Mouse (Mus musculus) natural killer cell, adult 2 months (primary cell): Measurements from ENCODE around the gene Kctd21.

Source experiments
- DNase-seq, 2 experiments: peaks; one replicate each; pipeline ENCODE4 v3.0.0; 2022; ENCODE audit warnings: low spot score in 2 of 2

Kctd21 gene

DNA sequence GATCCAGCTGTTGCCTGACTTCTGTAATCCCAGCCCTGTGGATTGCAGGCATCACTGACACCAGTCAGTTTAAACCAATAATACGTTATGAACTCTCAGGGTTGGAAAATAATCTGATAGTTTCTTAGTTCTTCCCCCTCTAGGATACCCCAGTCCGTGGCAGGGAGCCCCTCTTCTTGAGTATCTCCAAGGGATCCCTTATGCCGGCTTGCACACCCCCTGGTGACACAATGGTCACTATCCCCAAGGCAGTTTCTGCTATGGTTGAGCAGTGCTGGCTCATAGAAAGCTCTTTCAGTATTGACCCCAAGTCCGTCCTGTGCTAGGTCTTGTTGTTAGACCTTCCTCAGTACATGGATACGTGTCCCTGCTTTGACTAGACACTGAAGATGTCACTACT lies 16.7 kb downstream of the Kctd21 start:
- DNase-seq = no peak

DNA sequence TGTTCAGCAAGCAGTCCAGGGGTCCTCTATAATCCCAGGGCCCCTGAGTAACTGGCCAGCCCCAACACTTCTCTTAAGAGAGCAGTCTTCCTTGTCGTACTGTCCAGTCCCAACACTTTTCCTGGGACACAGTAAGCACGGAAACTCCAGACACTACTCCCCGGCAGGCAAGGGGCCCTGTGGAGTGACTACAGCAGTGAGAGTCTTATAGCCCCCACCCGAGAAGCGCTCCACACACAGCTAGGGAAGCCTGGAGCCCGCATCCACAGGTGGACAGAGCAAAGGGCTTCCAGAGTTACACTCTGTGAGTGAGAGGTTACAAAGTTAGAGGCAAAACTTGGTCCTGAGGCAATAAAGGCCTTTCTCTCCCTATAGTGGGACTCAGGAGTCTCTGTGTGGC lies 17.3 kb downstream of the Kctd21 start:
- DNase-seq = no peak

DNA sequence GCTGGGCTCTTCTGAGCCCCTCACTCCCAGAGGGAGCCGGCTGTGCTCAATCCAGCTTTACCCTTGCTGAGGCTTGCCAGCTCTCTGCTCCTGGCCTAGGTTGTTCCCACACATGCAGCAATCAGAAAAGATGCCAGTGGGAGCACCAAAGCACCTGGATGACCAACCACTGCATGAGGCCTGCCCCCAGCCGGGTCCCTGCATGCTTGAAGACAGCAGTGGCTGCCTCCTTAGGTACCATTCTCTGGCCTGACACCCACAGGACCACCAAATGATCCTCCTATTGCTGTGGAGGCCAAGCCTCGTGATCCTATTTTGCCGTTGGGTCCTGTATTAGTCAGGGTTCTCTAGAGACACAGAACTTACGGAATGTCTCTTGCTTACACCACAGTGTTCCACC lies 18.8 kb downstream of the Kctd21 start:
- no peak for DNase-seq

GRCm38 (mm10) chr7:97351792-97352513 lies 19.8 kb downstream of the Kctd21 start:
- no peak for DNase-seq

DNA sequence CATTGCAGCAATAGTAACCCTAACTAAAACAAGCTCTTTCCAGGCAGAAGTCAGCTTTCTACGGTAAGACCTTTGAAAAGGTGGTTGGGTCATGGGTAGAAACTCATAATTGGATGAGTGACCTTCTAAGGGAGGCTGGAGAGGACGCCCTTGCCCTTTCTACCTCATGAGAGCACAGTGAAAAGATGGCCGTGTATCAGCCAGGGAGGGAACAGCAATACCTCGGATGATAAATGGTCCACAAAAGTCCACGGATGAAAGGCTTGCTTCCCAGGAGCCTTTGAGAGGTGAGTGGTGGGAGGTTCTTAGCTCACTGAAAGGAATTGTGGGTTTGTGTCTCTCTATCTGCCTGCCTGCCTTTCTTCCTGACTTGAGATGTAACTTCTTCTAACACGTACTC lies 21.2 kb downstream of the Kctd21 start:
- no peak for DNase-seq

DNA sequence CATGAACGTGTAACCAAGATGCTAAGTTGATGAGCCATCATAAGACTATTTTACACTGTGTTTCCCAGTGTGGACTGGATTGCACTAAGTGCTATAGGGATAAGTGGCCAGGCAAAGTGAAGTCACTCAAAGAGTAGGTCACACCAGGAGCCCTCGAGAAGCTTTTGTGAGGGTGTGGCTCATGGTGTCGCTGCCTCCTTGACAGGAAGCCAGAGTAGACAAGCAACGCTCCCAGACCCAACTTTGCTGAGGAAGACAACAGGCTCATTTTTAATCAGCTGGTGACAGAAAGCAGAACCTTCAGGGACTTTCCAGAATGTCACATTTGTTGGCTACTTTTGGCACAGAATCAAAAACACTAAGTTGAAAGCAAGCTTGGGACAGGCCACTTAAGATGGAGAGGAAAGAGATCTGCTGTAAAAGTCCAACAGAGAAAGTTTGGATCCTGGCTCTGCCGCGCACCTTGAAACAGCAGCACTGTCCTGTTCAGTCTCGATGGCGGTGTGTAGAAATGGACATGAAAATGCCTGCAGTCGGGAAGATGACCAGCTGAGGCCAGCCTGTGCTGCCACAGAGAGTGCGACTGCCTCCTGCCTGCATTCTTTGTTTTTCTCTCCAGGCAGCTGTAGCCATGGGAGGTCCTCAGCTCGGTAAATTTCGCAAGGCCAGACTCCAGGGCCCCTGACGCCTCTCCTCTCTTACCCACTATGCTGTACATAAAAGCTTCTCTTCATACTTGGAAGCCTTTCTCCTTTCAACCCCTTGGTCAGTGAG lies 23.1 kb downstream of the Kctd21 start:
- DNase-seq = peak in 1 of 2 experiments; percentile 41

DNA sequence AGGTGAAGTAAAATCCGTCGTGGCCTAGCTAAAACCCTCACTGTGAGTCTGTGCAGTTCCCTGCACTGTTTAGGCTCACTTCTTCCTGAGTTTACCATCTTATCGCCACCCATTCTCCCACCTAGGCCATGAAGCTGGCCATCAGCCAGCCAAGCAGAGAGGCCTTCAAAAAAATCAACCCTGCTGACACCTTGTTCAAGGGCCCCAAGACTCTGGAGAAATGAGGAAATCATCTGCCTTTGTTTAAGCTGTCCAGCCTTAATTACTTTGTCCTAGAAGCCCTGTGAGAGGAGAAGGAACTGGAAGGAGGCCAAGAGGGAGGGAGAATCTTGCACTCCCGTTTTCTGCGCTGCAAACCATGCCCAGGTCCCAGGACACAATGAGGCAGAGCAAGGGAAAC lies 24.1 kb downstream of the Kctd21 start:
- DNase-seq = no peak

- no peak for DNase-seq
Observed at GRCm38 (mm10) chr7:97356875-97357276, 24.7 kb downstream of the Kctd21 start.

- no peak for DNase-seq
Observed at GRCm38 (mm10) chr7:97357840-97358239, 25.7 kb downstream of the Kctd21 start.

- DNase-seq = no peak
Observed at GRCm38 (mm10) chr7:97358347-97358746, 26.2 kb downstream of the Kctd21 start.

GRCm38 (mm10) chr7:97360166-97360565 lies 28.0 kb downstream of the Kctd21 start:
- no peak for DNase-seq

- DNase-seq = no peak
Observed at GRCm38 (mm10) chr7:97360955-97361354, 28.8 kb downstream of the Kctd21 start.

GRCm38 (mm10) chr7:97361467-97361866 lies 29.3 kb downstream of the Kctd21 start:
- peak in 1 of 2 experiments; percentile 48 for DNase-seq

GRCm38 (mm10) chr7:97365887-97366286 lies 33.8 kb downstream of the Kctd21 start:
- DNase-seq = no peak

GRCm38 (mm10) chr7:97375101-97375500 lies 43.0 kb downstream of the Kctd21 start:
- no peak for DNase-seq

GRCm38 (mm10) chr7:97375906-97376305 lies 43.8 kb downstream of the Kctd21 start:
- no peak for DNase-seq

- DNase-seq = no peak
Observed at GRCm38 (mm10) chr7:97379304-97379703, 47.2 kb downstream of the Kctd21 start.

GRCm38 (mm10) chr7:97380500-97381123 lies 48.5 kb downstream of the Kctd21 start:
- no peak for DNase-seq

- no peak for DNase-seq
Observed at GRCm38 (mm10) chr7:97382661-97383060, 50.5 kb downstream of the Kctd21 start.

DNA sequence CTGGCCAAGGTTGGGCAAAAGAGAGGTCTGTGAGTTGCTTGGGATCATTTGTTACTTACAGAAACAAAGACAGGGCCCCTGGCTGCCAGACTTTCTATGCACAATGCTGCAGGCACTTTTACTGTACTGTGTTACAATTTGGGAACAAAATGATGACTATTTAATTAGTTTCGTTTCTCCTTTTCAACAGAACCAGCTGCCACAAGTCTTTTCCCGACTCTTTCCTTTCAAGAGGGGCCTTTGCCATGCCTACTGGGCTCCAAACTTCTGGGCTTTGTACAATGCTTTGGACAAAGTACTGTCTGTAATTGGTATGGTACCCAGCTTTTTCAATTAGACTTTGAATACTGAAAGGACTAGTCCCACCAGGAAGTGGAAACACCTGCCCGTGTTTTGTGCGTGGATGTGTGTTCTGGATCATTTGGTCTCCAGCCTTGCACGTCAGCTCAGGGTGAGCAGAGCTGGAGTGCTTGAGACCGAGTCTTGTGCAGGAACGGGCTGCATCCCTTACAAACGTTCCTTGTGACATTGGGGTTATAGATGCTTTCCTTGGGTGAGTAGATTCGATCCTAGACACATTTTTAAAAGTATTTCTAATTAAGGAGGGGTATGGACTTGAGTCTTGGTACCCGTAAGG lies 51.5 kb downstream of the Kctd21 start:
- DNase-seq = no peak

DNA sequence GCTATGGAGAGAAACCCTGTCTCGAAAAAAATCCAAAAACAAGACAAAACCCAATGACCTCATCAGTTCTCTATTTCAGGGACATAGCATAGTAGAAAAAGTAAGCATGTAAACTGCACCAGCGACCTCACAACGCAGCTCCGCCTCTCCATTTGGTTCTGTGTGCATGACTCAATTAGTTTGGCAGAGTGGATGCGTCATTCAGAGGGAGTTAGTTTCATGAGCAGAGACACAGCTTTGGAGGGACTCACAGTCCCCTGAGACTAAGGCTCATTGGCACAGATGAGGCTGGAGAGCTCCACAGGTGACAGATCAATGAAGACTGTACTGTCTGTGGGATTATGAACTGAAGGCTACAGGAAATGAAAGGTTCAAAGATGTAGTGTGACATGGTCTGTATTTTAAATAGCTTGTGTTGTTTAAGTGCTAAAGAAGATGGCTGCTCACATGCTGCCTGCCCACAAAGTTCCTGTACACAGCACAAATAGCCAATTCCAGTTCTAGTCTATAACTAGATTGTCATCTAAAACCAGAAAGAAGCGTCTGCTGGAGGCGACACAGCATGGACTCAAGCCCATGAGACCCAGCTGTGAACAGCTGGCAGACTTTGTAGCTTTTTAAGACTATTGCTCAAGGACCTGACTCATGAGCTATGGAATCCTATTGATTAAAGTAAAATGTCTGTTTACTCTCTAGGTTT lies 54.1 kb downstream of the Kctd21 start:
- no peak for DNase-seq
